Mouse (Mus musculus): ENCODE data around the gene Dscam. TPM values are rescaled to one million over a fixed set of nuclear protein-coding genes. Genes with fewer than 3 reads are reported as not detected.

Dscam gene
- polyA plus RNA-seq, 1 experiment from 2014 or later = 0.15 TPM

GRCm38 (mm10) chr16:96700551-96700950 lies 470.0 kb downstream of the Dscam start:
- no peak for ATAC-seq
- Histone ChIP-seq H3K4me3 (replicated peaks) (no peak overlapping the region), H3K27me3 (replicated peaks) (no peaks in the 10 kb centered on the region), H3K36me3 (no peaks in the 10 kb centered on the region), H3K27ac (no peak overlapping the region), H3K4me2 (replicated peaks) (no peak overlapping the region), H3K9me3 (no peaks in the 10 kb centered on the region), H3K4me1 (replicated peaks) (no peaks in the 10 kb centered on the region), H3K9ac (no peak overlapping the region)
- WGBS = 89% methylated on average over 3 of the region's 3 CpGs

GRCm38 (mm10) chr16:96695882-96696281 lies 474.7 kb downstream of the Dscam start:
- Histone ChIP-seq H3K36me3 (no peaks in the 10 kb centered on the region), H3K27ac (no peak overlapping the region), H3K27me3 (replicated peaks) (no peaks in the 10 kb centered on the region), H3K9me3 (no peaks in the 10 kb centered on the region), H3K4me2 (replicated peaks) (no peak overlapping the region), H3K4me3 (replicated peaks) (no peak overlapping the region), H3K4me1 (replicated peaks) (no peaks in the 10 kb centered on the region), H3K9ac (no peak overlapping the region)
- 73% methylated on average over 4 of the region's 4 CpGs for WGBS
- ATAC-seq = no peak

GRCm38 (mm10) chr16:96691576-96691975 lies 479.0 kb downstream of the Dscam start:
- ATAC-seq = no peak

DNA sequence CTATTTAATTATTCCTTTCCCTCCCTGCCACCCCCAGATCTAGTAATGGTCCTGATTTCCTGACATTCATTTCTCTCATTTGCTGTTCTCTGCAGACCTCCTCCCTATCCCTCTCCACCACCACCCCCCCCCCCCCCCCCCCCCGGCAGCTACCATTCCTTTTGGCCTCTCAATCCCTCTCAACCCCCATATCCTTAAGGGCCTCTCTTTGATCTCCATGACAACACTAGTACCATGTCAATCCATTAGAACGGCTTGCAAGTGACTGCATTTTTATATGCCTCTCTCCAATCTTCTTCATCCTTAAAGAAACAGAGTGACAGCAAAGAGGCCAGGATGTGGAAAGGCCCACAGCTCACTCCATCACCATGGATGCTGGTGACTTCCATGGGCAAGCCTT lies 480.5 kb downstream of the Dscam start:
- 14% methylated on average over 2 of the region's 2 CpGs for WGBS
- no peak overlapping the region for H3K4me3 ChIP-seq (replicated peaks)
- ATAC-seq = no peak

More at GRCm38 (mm10) chr16:96691576-96691975, 479.0 kb downstream of the Dscam start:
- Histone ChIP-seq H3K9ac (no peak overlapping the region), H3K4me3 (replicated peaks) (no peak overlapping the region), H3K4me2 (replicated peaks) (no peak overlapping the region), H3K9me3 (no peaks in the 10 kb centered on the region), H3K4me1 (replicated peaks) (no peaks in the 10 kb centered on the region), H3K27ac (no peak overlapping the region), H3K36me3 (no peaks in the 10 kb centered on the region), H3K27me3 (replicated peaks) (no peaks in the 10 kb centered on the region)
- WGBS = 82% methylated on average over 6 of the region's 6 CpGs

GRCm38 (mm10) chr16:96689419-96689818 lies 481.1 kb downstream of the Dscam start:
- no peaks in the 10 kb centered on the region for H3K9me3 ChIP-seq
- H3K4me3 ChIP-seq (replicated peaks) = no peak overlapping the region
- no peak overlapping the region for H3K27ac ChIP-seq
- no peaks in the 10 kb centered on the region for H3K27me3 ChIP-seq (replicated peaks)
- ATAC-seq = no peak
- 52% methylated on average over 1 of the region's 1 CpGs for WGBS
- H3K4me2 ChIP-seq (replicated peaks) = no peak overlapping the region
- H3K4me1 ChIP-seq (replicated peaks) = no peaks in the 10 kb centered on the region
- H3K36me3 ChIP-seq = no peaks in the 10 kb centered on the region
- H3K9ac ChIP-seq = no peak overlapping the region

More for the DNA sequence above, 480.5 kb downstream of the Dscam start:
- Histone ChIP-seq H3K27me3 (replicated peaks) (no peaks in the 10 kb centered on the region), H3K36me3 (no peaks in the 10 kb centered on the region), H3K4me2 (replicated peaks) (no peak overlapping the region), H3K4me1 (replicated peaks) (no peaks in the 10 kb centered on the region), H3K9ac (no peak overlapping the region), H3K9me3 (no peaks in the 10 kb centered on the region), H3K27ac (no peak overlapping the region)

- no peak overlapping the region for H3K9ac ChIP-seq
These were observed 485.5 kb downstream of the Dscam start for GRCm38 (mm10) chr16:96685065-96685464.

DNA sequence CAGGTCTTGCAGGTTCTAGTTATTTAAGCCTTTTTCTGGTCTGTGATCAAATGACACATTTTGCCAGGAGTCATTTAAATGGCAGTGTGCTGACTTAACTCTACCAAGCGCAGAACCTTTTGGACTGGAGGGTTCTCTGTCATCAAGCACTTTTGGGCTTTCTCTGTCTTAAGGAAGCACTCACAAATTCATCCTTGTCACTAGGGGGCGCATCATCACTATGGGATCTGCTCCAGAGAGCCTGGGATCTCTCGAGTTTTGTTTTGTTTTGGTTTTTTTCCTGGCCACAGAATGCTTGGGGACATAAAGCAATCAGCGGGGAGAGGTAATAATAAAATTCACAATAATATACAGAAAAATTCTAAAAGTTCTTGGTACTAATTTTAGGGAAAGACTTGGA lies 486.0 kb downstream of the Dscam start:
- Histone ChIP-seq H3K4me1 (replicated peaks) (no peaks in the 10 kb centered on the region), H3K4me2 (replicated peaks) (no peak overlapping the region), H3K4me3 (replicated peaks) (no peak overlapping the region), H3K9me3 (no peaks in the 10 kb centered on the region), H3K36me3 (no peaks in the 10 kb centered on the region), H3K27ac (no peak overlapping the region), H3K9ac (no peak overlapping the region), H3K27me3 (replicated peaks) (no peaks in the 10 kb centered on the region)
- ATAC-seq = no peak
- 24% methylated on average over 4 of the region's 4 CpGs for WGBS

More at GRCm38 (mm10) chr16:96685065-96685464, 485.5 kb downstream of the Dscam start:
- Histone ChIP-seq H3K4me2 (replicated peaks) (no peak overlapping the region), H3K27ac (no peak overlapping the region), H3K27me3 (replicated peaks) (no peaks in the 10 kb centered on the region), H3K4me1 (replicated peaks) (no peaks in the 10 kb centered on the region), H3K36me3 (no peaks in the 10 kb centered on the region), H3K9me3 (no peaks in the 10 kb centered on the region), H3K4me3 (replicated peaks) (no peak overlapping the region)
- 92% methylated on average over 14 of the region's 14 CpGs for WGBS
- ATAC-seq = no peak

GRCm38 (mm10) chr16:96682289-96682972 lies 488.1 kb downstream of the Dscam start:
- H3K4me2 ChIP-seq (replicated peaks) = no peak overlapping the region
- H3K9me3 ChIP-seq = no peaks in the 10 kb centered on the region
- H3K9ac ChIP-seq = no peak overlapping the region
- no peak overlapping the region for H3K27ac ChIP-seq
- WGBS = 75% methylated on average over 5 of the region's 5 CpGs
- H3K4me3 ChIP-seq (replicated peaks) = no peak overlapping the region
- no peak for ATAC-seq
- no peaks in the 10 kb centered on the region for H3K36me3 ChIP-seq
- H3K4me1 ChIP-seq (replicated peaks) = no peaks in the 10 kb centered on the region
- no peaks in the 10 kb centered on the region for H3K27me3 ChIP-seq (replicated peaks)

DNA sequence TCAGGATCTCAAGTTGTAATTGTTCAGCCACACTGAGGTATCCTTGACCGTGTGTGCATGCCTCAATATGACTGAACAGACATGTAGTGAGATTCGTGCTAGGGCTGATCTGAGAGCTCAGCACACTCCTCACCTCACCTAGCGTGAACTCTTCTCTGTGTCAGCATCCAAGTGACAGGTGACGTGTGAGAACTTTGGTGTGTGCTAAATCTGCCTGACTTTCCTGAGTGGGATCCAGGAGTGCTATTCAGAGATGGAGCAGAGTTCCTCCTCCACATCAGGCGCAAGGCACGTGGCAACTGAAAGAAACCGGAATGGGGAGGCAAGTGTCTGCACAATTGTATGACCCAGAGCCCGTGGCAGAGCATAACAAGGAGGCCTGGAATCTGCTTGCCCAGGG lies 490.6 kb downstream of the Dscam start:
- no peaks in the 10 kb centered on the region for H3K4me1 ChIP-seq (replicated peaks)
- 83% methylated on average over 8 of the region's 8 CpGs for WGBS
- no peaks in the 10 kb centered on the region for H3K36me3 ChIP-seq
- no peaks in the 10 kb centered on the region for H3K27me3 ChIP-seq (replicated peaks)
- H3K9ac ChIP-seq = no peak overlapping the region
- ATAC-seq = no peak
- no peaks in the 10 kb centered on the region for H3K9me3 ChIP-seq
- H3K27ac ChIP-seq = no peak overlapping the region
- H3K4me3 ChIP-seq (replicated peaks) = no peak overlapping the region
- no peak overlapping the region for H3K4me2 ChIP-seq (replicated peaks)

DNA sequence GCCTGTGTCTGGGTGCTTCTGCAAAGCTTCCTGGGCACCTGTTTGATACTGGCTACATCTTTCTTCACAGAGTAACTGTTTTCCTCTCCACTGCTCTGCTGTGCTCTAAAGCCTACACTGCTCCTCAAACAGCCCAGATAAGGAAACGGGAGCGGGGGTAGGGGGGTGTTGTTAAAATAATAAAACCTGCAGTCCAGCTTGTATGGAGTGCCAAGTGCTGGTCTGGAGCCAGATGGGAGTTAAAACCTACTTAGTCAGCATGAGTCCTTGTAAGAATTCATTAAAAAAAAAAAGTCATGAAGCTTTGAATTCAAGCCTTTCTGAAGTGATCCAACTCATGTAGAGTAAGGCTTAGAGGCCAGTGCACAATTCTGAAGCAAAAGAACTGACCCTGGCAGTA lies 493.1 kb downstream of the Dscam start:
- ATAC-seq = no peak
- no peak overlapping the region for H3K27ac ChIP-seq
- H3K9me3 ChIP-seq = no peaks in the 10 kb centered on the region
- no peaks in the 10 kb centered on the region for H3K36me3 ChIP-seq
- H3K4me2 ChIP-seq (replicated peaks) = no peak overlapping the region
- H3K27me3 ChIP-seq (replicated peaks) = no peaks in the 10 kb centered on the region
- no peaks in the 10 kb centered on the region for H3K4me1 ChIP-seq (replicated peaks)
- H3K9ac ChIP-seq = no peak overlapping the region
- WGBS = 34% methylated on average over 2 of the region's 2 CpGs
- no peak overlapping the region for H3K4me3 ChIP-seq (replicated peaks)

DNA sequence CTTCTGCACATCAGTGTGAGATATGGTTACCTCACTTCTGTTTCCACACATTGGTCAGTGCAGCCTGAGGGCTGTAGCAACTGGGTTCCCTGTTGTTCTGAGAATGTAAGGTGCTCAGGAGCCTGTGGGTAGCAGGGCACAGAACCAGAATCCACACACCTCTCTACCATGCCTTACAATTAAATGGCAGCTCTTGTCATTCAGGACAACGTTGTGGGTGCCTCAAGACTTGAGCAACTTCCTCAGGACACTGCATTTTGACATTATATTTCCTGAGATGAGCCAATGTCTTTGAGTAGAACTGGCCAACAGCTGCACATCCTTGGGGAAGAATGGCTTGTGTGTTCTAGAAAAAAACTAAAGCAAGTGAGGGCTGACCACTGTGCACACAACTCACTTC lies 493.9 kb downstream of the Dscam start:
- Histone ChIP-seq H3K9ac (no peak overlapping the region), H3K4me3 (replicated peaks) (no peak overlapping the region), H3K36me3 (no peaks in the 10 kb centered on the region), H3K27ac (no peak overlapping the region), H3K4me2 (replicated peaks) (no peak overlapping the region), H3K9me3 (no peaks in the 10 kb centered on the region), H3K27me3 (replicated peaks) (no peaks in the 10 kb centered on the region), H3K4me1 (replicated peaks) (no peaks in the 10 kb centered on the region)
- no peak for ATAC-seq
- WGBS = 70% methylated on average over 1 of the region's 1 CpGs

DNA sequence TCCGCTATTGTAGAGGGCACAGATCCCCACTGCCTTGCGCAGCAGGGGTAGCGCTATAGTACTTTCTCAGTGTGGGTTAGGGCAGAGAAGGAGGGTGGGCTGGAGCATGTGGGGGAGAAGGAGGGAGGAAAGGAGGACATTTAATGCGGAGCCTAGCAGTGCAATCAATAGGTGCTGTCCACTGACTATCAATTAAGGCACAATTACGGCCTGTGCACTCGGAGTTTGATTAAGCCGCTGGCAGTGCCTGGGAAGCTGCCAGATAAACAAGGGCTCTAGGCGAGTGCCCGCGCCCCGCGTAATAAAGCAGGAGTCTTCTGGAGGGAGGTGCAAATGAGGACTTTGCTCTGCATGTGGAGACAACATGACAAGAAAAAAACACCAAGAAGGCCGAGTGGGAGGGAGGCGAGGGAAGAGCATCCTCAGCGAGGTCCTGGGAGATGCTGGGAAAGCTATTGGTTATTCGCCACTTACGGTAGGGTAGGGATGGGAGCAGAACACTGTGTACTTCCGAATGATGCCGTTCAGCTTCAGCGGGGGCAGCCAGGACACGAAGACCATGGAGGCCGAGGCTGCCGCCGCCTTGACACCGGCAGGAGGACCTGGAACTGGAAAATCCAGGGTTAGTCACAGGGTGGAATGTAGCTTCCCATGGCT lies 497.2 kb downstream of the Dscam start:
- no peak overlapping the region for H3K4me2 ChIP-seq (replicated peaks)
- H3K27me3 ChIP-seq (replicated peaks) = no peaks in the 10 kb centered on the region
- no peak for ATAC-seq
- no peak overlapping the region for H3K27ac ChIP-seq
- H3K36me3 ChIP-seq = no peaks in the 10 kb centered on the region
- WGBS = 70% methylated on average over 25 of the region's 25 CpGs
- H3K9me3 ChIP-seq = no peaks in the 10 kb centered on the region
- no peaks in the 10 kb centered on the region for H3K4me1 ChIP-seq (replicated peaks)
- H3K4me3 ChIP-seq (replicated peaks) = no peak overlapping the region
- H3K9ac ChIP-seq = no peak overlapping the region
